Mouse (Mus musculus) spleen, adult 2 months (tissue): ENCODE results near the gene Gosr1. TPM values are rescaled to one million over a fixed set of nuclear protein-coding genes. Genes with fewer than 3 reads are reported as not detected.
A peak's percentile ranks its signal among the peaks of the same experiment; 100 is the strongest.

Experiments
- DNase-seq, 2 experiments: peaks; one replicate each; pipeline versions ENCODE4 v3.0.0 to v3.0.0-alpha.2; 2012 to 2021; ENCODE audit warnings: low spot score in 2 of 2, low read depth in 1 of 2
- H3K27ac ChIP-seq: fragments of 200-500 bp; 2 replicates; pipeline ENCODE4 v1.5.1; 2012; ENCODE audit warnings: low read length, inconsistent platforms; ENCODE audit not compliant: insufficient read depth
- H3K27me3 ChIP-seq: fragments of 200-500 bp; 2 replicates; pipeline ENCODE4 v1.6.1; 2012; ENCODE audit warnings: mild to moderate bottlenecking, moderate library complexity, low read length, inconsistent platforms; ENCODE audit not compliant: control insufficient read depth, insufficient read depth
- H3K36me3 ChIP-seq: fragments of 200-500 bp; 2 replicates; pipeline ENCODE4 v1.6.1; 2012; ENCODE audit warnings: mild to moderate bottlenecking, low read length, inconsistent platforms; ENCODE audit not compliant: control insufficient read depth, insufficient read depth
- H3K4me1 ChIP-seq: fragments of 200-500 bp; 2 replicates; pipeline ENCODE4 v1.6.1; 2011; ENCODE audit warnings: inconsistent platforms; ENCODE audit not compliant: control insufficient read depth, insufficient read depth, insufficient read length
- H3K4me3 ChIP-seq: fragments of 200-500 bp; 2 replicates; pipeline ENCODE4 v1.5.1; 2011; ENCODE audit warnings: mild to moderate bottlenecking, inconsistent platforms; ENCODE audit not compliant: insufficient read depth, insufficient read length; ENCODE audit errors: extremely low read depth
- CTCF ChIP-seq: fragments of 200-500 bp; IDR thresholded peaks from 2 replicates; pipeline ENCODE4 v1.5.1; 2011; ENCODE audit warnings: mild to moderate bottlenecking, inconsistent platforms; ENCODE audit not compliant: insufficient read depth, insufficient read length, insufficient replicate concordance; ENCODE audit errors: extremely low read depth
- POLR2A ChIP-seq: fragments of 200-500 bp; IDR thresholded peaks from 2 replicates; pipeline ENCODE4 v1.6.1; 2011; ENCODE audit warnings: low read depth, low read length, inconsistent platforms
- WGBS: fragments of 180-500 bp; shearing (Covaris S2); methylation state at CpG from one replicate; pipeline ENCODE4 v1.1.7; 2018; 5-methylcytosine and 5-hydroxymethylcytosine counted together
- polyA plus RNA-seq: library from polyadenylated mRNA; depleted of rRNA; stranded (reverse); fragments of >200 nt; gene quantifications from 2 replicates; pipeline ENCODE4 v1.2.3, GENCODE M21; 2012

Gene Gosr1
- polyA plus RNA-seq, 1 experiment = 12.2 TPM

GRCm38 (mm10) chr11:76735753-76736324 lies 27.5 kb downstream of the Gosr1 start:
- H3K36me3 ChIP-seq = peaks cover 10% of the 10 kb centered on the region
- no peaks in the 10 kb centered on the region for H3K27me3 ChIP-seq
- no peak for DNase-seq
- WGBS = 17% methylated on average over 4 of the region's 4 CpGs
- H3K4me1 ChIP-seq = peaks cover 13% of the 10 kb centered on the region; the same call in 1 of the 2 replicates
- H3K4me3 ChIP-seq = no peak overlapping the region
- H3K27ac ChIP-seq = peak overlapping the region; percentile 92
- TF ChIP-seq CTCF = no peak
- no peak for TF ChIP-seq POLR2A

DNA sequence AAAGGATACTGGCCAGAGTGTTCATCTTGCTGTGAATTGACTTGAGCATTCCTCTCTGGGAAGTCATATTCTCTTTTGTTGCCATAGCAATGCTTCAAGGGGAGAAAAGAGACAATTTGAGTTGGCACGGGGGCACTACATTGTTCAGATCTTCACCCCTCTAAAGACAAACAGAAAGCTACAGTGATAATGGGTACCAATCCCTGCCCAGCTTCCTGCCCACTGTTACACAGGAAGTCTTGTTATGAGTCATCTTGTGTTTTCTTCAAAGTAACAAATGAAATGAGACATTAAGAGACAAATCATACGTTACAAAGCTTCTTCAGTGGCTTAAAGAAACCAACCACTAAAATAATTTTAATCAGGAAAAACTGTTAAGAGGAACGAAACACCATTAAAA lies 28.8 kb downstream of the Gosr1 start:
- Histone ChIP-seq H3K27ac (peak overlapping the region; percentile 54; the same call in 1 of the 2 replicates), H3K4me3 (no peak overlapping the region), H3K27me3 (no peaks in the 10 kb centered on the region), H3K4me1 (peaks cover 13% of the 10 kb centered on the region; the same call in 1 of the 2 replicates), H3K36me3 (peaks cover 17% of the 10 kb centered on the region)
- TF ChIP-seq POLR2A (no peak), CTCF (no peak)
- 7% methylated on average over 3 of the region's 3 CpGs for WGBS
- DNase-seq = peak in 1 of 2 experiments; percentile 26

GRCm38 (mm10) chr11:76730650-76731049 lies 32.7 kb downstream of the Gosr1 start:
- Histone ChIP-seq H3K36me3 (peaks cover 30% of the 10 kb centered on the region), H3K4me1 (peaks cover 6% of the 10 kb centered on the region; the same call in 1 of the 2 replicates), H3K27me3 (no peaks in the 10 kb centered on the region), H3K27ac (no peak overlapping the region), H3K4me3 (no peak overlapping the region)
- DNase-seq = no peak
- TF ChIP-seq CTCF (no peak), POLR2A (no peak)
- 76% methylated on average over 3 of the region's 3 CpGs for WGBS

DNA sequence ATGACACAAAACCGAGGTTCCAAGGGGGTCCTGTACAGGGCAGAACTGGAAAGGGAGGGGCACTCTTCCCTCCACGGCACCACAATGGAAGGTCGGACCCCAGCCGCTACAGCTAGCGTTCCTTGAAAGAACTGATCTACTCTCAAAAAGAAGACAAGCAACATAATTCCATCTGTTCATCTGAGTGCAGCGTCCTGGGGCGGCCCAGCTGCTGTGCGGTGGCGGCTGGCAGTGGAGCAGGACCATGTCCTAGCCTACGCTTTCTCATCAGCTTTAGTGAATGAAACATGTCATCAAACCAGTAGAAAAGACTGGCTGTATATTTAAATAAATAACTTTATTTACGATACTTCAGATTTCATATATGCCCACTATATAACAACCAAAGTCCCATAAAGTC lies 35.3 kb downstream of the Gosr1 start:
- no peaks in the 10 kb centered on the region for H3K27me3 ChIP-seq
- H3K36me3 ChIP-seq = peaks cover 23% of the 10 kb centered on the region
- 96% methylated on average over 11 of the region's 11 CpGs for WGBS
- no peak for DNase-seq
- TF ChIP-seq CTCF (no peak), POLR2A (no peak)
- no peak overlapping the region for H3K27ac ChIP-seq
- no peak overlapping the region for H3K4me3 ChIP-seq
- no peaks in the 10 kb centered on the region for H3K4me1 ChIP-seq

DNA sequence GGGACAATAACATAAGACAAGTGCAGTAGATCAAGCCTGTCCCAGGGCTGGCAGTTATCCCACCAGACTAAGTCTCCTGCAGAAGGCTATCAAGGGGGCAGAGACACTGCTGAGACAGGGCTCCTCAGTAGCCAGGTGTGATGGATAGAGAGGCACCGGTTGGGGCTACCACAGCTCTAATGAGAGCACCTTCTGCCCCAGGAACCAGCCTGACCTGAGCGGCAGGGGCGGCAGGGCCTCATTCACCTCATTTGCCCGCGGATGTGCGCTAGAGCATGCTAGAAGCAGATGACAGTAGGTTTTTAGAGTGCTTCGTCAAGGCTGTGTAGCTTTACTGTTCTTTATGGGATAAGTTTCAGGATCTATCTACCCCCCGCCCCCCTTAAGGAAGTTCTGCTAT lies 39.5 kb downstream of the Gosr1 start:
- no peak for DNase-seq
- Histone ChIP-seq H3K36me3 (peaks cover 7% of the 10 kb centered on the region), H3K4me3 (no peak overlapping the region), H3K27me3 (no peaks in the 10 kb centered on the region), H3K27ac (no peak overlapping the region), H3K4me1 (no peaks in the 10 kb centered on the region)
- WGBS = 89% methylated on average over 8 of the region's 8 CpGs
- no peak for TF ChIP-seq CTCF

- H3K27ac ChIP-seq = no peak overlapping the region
- no peak overlapping the region for H3K4me3 ChIP-seq
- DNase-seq = no peak
- no peaks in the 10 kb centered on the region for H3K27me3 ChIP-seq
- 64% methylated on average over 4 of the region's 4 CpGs for WGBS
- H3K4me1 ChIP-seq = no peaks in the 10 kb centered on the region
- TF ChIP-seq CTCF = no peak
- TF ChIP-seq POLR2A = no peak
- H3K36me3 ChIP-seq = no peaks in the 10 kb centered on the region
These were observed 46.4 kb downstream of the Gosr1 start for GRCm38 (mm10) chr11:76717000-76717399.

DNA sequence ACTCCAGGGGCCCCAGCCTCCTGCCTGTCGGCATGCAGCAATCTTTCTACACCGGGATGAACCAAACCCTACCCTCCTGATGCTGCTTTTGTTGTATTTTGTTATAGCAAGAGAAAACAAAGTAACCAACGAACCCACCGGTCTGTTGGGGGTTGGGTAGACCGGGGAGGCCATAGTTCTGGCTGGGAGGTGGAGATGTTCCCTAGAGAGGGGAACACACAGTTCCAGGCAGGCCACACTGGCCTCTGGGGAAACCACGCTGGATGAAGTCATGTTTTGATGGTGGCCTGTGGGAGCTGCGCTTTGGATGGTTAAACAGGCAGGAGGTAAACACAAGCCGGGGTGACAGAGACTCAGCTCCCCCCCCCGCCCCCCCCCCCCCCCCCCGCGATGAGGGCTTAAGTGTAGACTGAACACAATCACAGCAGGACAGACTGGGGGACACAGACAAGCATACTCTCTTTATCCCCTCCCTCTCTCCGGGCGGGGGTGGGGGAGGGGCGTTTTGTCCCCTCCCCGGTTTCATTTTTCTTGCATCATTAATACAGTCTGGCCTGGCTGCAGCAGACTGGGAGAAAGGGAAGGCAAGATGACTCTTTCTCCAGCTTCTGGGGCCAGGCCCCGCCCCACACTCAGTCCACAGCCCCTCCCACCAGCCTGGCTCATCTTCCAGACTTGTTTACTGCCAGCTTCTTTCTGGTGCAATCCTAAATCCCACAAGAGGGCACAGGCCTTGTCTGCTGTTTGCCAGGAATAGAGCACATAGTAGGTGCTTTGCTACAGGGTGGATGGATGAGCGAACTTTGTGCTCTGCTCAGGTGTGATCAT lies 53.5 kb downstream of the Gosr1 start:
- 40% methylated on average over 11 of the region's 17 CpGs for WGBS
- no peak for TF ChIP-seq POLR2A
- TF ChIP-seq CTCF = no peak
- no peaks in the 10 kb centered on the region for H3K4me1 ChIP-seq
- DNase-seq = no peak
- H3K36me3 ChIP-seq = no peaks in the 10 kb centered on the region
- H3K27me3 ChIP-seq = no peaks in the 10 kb centered on the region
- H3K27ac ChIP-seq = no peak overlapping the region
- no peak overlapping the region for H3K4me3 ChIP-seq
